Mouse (Mus musculus) gonadal fat pad, adult 2 months (tissue): ENCODE data around the gene Gm20661. TPM values are rescaled to one million over a fixed set of nuclear protein-coding genes. Genes with fewer than 3 reads are reported as not detected.
A peak's percentile ranks its signal among the peaks of the same experiment; 100 is the strongest.
"Not testable (repeated sequence)": the region's sequence is repeated elsewhere in the genome, so short reads cannot be mapped to it uniquely, and the experiment has no call there.

Experiments
- DNase-seq: peaks from one replicate; pipeline ENCODE4 v3.0.0-alpha.2; 2012; ENCODE audit warnings: low read depth
- polyA plus RNA-seq: library from polyadenylated mRNA; depleted of rRNA; stranded (reverse); fragments of >200 nt; gene quantifications from 2 replicates; pipeline ENCODE4 v1.2.3, GENCODE M21; 2012; rRNA removed

Gene Gm20661
- polyA plus RNA-seq, 1 experiment = 1.0 TPM

- peak; percentile 92 for DNase-seq
Measured at GRCm38 (mm10) chr9:108001922-108002770, 19.3 kb downstream of the Gm20661 start, which contains the start of gene Ip6k1. Gene Ip6k1, plus strand, starts transcription at chr9:108002501.

- DNase-seq = no peak
Measured at GRCm38 (mm10) chr9:108002778-108003530, 20.1 kb downstream of the Gm20661 start.

GRCm38 (mm10) chr9:108003531-108003890 lies 20.7 kb downstream of the Gm20661 start:
- DNase-seq = no peak

- DNase-seq = no peak
Measured at GRCm38 (mm10) chr9:108008041-108008440, 25.2 kb downstream of the Gm20661 start.

- no peak for DNase-seq
Measured at GRCm38 (mm10) chr9:108010385-108010784, 27.5 kb downstream of the Gm20661 start.

- not testable (repeated sequence) for DNase-seq
Measured at GRCm38 (mm10) chr9:108013577-108013976, 30.7 kb downstream of the Gm20661 start.

- no peak for DNase-seq
Measured at GRCm38 (mm10) chr9:108017127-108017526, 34.3 kb downstream of the Gm20661 start.

- DNase-seq = no peak
Measured at GRCm38 (mm10) chr9:108020741-108021140, 37.9 kb downstream of the Gm20661 start.

GRCm38 (mm10) chr9:108023216-108023615 lies 40.4 kb downstream of the Gm20661 start:
- DNase-seq = no peak

- DNase-seq = no peak
Measured at GRCm38 (mm10) chr9:108026584-108026983, 43.7 kb downstream of the Gm20661 start.

- no peak for DNase-seq
Measured at GRCm38 (mm10) chr9:108027867-108028266, 45.0 kb downstream of the Gm20661 start.

GRCm38 (mm10) chr9:108032126-108032525 lies 49.3 kb downstream of the Gm20661 start:
- no peak for DNase-seq

GRCm38 (mm10) chr9:108035331-108036156 lies 52.7 kb downstream of the Gm20661 start:
- DNase-seq = peak; percentile 28

Other genes with a start within 250 kb of the Gm20661 start
- gene Rbm5, start 212.1 kb upstream of the Gm20661 start, polyA plus RNA-seq = 59.3 and 73.5 TPM in 2 replicates
- gene Rbm6, start 109.8 kb upstream of the Gm20661 start, polyA plus RNA-seq = 19.0 and 20.9 TPM in 2 replicates
- 24.5 and 26.2 TPM in 2 replicates for gene Mon1a, start 94.9 kb upstream of the Gm20661 start, polyA plus RNA-seq
- 34.3 and 40.2 TPM in 2 replicates for gene Mst1r, start 76.2 kb upstream of the Gm20661 start, polyA plus RNA-seq
- gene Actl11, start 54.6 kb upstream of the Gm20661 start, polyA plus RNA-seq = 2.3 and 3.1 TPM in 2 replicates
- gene Camkv, start 47.4 kb upstream of the Gm20661 start, polyA plus RNA-seq = 0.84 and 0.92 TPM in 2 replicates
- 0.81 and 1.2 TPM in 2 replicates for gene Traip, start 32.9 kb upstream of the Gm20661 start, polyA plus RNA-seq
- gene Uba7, start 7.6 kb upstream of the Gm20661 start, polyA plus RNA-seq = 43.3 and 65.1 TPM in 2 replicates
- gene Inka1, start 2.8 kb downstream of the Gm20661 start, polyA plus RNA-seq = 16.2 and 20.8 TPM in 2 replicates
- gene Cdhr4, start 9.4 kb downstream of the Gm20661 start, polyA plus RNA-seq = 13.0 and 14.5 TPM in 2 replicates
- gene Gm20662, start 13.3 kb downstream of the Gm20661 start, polyA plus RNA-seq = 3.8 and 5.0 TPM in 2 replicates
- 94.3 and 97.5 TPM in 2 replicates for gene Ip6k1, start 19.4 kb downstream of the Gm20661 start, polyA plus RNA-seq
- gene Gmppb, start 66.2 kb downstream of the Gm20661 start, polyA plus RNA-seq = 51.3 and 52.0 TPM in 2 replicates
- 9.0 and 9.8 TPM in 2 replicates for gene Amigo3, start 70.1 kb downstream of the Gm20661 start, polyA plus RNA-seq
- gene Mst1, start 97.4 kb downstream of the Gm20661 start, polyA plus RNA-seq = 0.32 and 0.94 TPM in 2 replicates
- 69.5 and 90.7 TPM in 2 replicates for gene Rnf123, start 100.3 kb downstream of the Gm20661 start, polyA plus RNA-seq
- gene Apeh, start 111.5 kb downstream of the Gm20661 start, polyA plus RNA-seq = 94.2 and 118 TPM in 2 replicates
- 1.5 and 1.9 TPM in 2 replicates for gene Bsn, start 207.3 kb downstream of the Gm20661 start, polyA plus RNA-seq